Mouse (Mus musculus) liver, postnatal 0 days (tissue): ENCODE data around the gene Atp2c2.

ENCODE experiments used
- CTCF ChIP-seq: sonication (generic); IDR thresholded peaks from 2 replicates; pipeline ENCODE4 v1.5.1; 2016; ENCODE audit warnings: antibody characterized with exemption, low read depth
- EP300 ChIP-seq: IDR thresholded peaks from 2 replicates; pipeline ENCODE4 v1.6.1; 2016; ENCODE audit warnings: antibody characterized with exemption, low read depth, mild to moderate bottlenecking

DNA sequence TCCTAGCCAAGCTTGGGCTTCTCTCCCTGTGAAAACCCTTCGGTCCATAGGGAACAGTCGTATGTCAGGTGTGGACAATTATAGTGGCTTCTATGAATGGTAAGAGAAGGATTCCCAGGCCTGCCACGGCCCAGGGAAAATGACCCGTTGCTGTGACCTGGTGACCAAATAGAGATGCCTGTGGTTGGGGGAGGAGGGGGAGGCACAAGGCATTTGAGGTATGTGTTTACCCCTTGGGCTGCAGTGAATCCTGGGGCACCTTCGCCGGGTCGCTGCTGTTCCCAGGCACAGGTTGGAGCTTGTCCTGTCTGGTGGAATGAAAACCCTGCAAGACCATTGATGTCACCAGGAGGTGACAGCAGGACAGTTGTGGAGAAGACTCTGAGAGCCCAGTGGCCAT, 5.1 kb upstream of the Atp2c2 start:
- TF ChIP-seq EP300: no peak
- no peak for TF ChIP-seq CTCF
